Mouse (Mus musculus): ENCODE data around the gene Crcp. TPM values are rescaled to one million over a fixed set of nuclear protein-coding genes. Genes with fewer than 3 reads are reported as not detected.

The Crcp gene
- 31.6 and 34.4 TPM in 2 replicates for polyA plus RNA-seq (2015; fragmentation: Nextera tagmentation; extraction: Ambion mirVana)

- H3K4me2 ChIP-seq: peak within 1 kb of the TSS; percentile 79
- peak within 1 kb of the TSS; percentile 81 for H3K9ac ChIP-seq
- no peaks in the 10 kb centered on the region for H3K36me3 ChIP-seq
- 0 out of 2 replicates have a peak, but pooled peaks cover 8% of the 10 kb centered on the region for H3K27me3 ChIP-seq
- WGBS (ENCODE audit: insufficient replicate concordance): 1% methylated on average over 51 of the region's 51 CpGs
- peak; percentile 81 for ATAC-seq (ENCODE audit: low read depth)
- peak within 1 kb of the TSS; percentile 79 for H3K4me3 ChIP-seq (replicated peaks)
- DNase-seq: peak; percentile 78
- H3K27ac ChIP-seq: peak within 1 kb of the TSS; percentile 88
- no peaks in the 10 kb centered on the region for H3K9me3 ChIP-seq (replicated peaks)
- peaks cover 50% of the 10 kb centered on the region for H3K4me1 ChIP-seq (replicated peaks)
Observed at GRCm38 (mm10) chr5:130029142-130029897, at the start of gene Crcp, which contains the start of gene Asl. TSS of gene Crcp (plus strand) at chr5:130029290. TSS of gene Asl (minus strand) at chr5:130029247.

- Histone ChIP-seq H3K9ac (peak overlapping the region; percentile 66), H3K27ac (peak overlapping the region; percentile 97), H3K27me3 (no peaks in the 10 kb centered on the region), H3K9me3 (replicated peaks) (no peaks in the 10 kb centered on the region), H3K36me3 (peaks cover 30% of the 10 kb centered on the region), H3K4me2 (peak overlapping the region; percentile 53), H3K4me1 (replicated peaks) (peaks cover 63% of the 10 kb centered on the region), H3K4me3 (replicated peaks) (peak overlapping the region; percentile 12)
- DNase-seq: no peak
- peak; percentile 39 for ATAC-seq (ENCODE audit: low read depth)
- WGBS (ENCODE audit: insufficient replicate concordance): 35% methylated on average over 3 of the region's 3 CpGs
Observed at GRCm38 (mm10) chr5:129980216-129980615, 48.9 kb upstream of the Crcp start.

- 86% methylated on average over 13 of the region's 13 CpGs for WGBS (ENCODE audit: insufficient replicate concordance)
- H3K27me3 ChIP-seq: no peaks in the 10 kb centered on the region
- DNase-seq (no peak), ATAC-seq (ENCODE audit: low read depth) (no peak)
- H3K9me3 ChIP-seq (replicated peaks): no peaks in the 10 kb centered on the region
- H3K9ac ChIP-seq: no peak overlapping the region
- H3K4me3 ChIP-seq (replicated peaks): no peak overlapping the region
- H3K27ac ChIP-seq: peak overlapping the region; percentile 40
- no peak overlapping the region for H3K4me2 ChIP-seq
- peaks cover 62% of the 10 kb centered on the region for H3K36me3 ChIP-seq
- H3K4me1 ChIP-seq (replicated peaks): peaks cover 53% of the 10 kb centered on the region
Observed at GRCm38 (mm10) chr5:129989376-129989775, 39.7 kb upstream of the Crcp start.

GRCm38 (mm10) chr5:129991898-129992297 lies 37.2 kb upstream of the Crcp start:
- peak overlapping the region; percentile 45 for H3K4me3 ChIP-seq (replicated peaks)
- no peaks in the 10 kb centered on the region for H3K27me3 ChIP-seq
- H3K9me3 ChIP-seq (replicated peaks): no peaks in the 10 kb centered on the region
- H3K4me1 ChIP-seq (replicated peaks): peaks cover 47% of the 10 kb centered on the region
- 0 out of 2 replicates have a peak overlapping the region, but pooled peaks have one; percentile 47 for H3K9ac ChIP-seq
- peak overlapping the region; percentile 35 for H3K4me2 ChIP-seq
- WGBS (ENCODE audit: insufficient replicate concordance): 39% methylated on average over 5 of the region's 5 CpGs
- peaks cover 69% of the 10 kb centered on the region for H3K36me3 ChIP-seq
- ATAC-seq (ENCODE audit: low read depth): peak; percentile 93
- peak overlapping the region; percentile 92 for H3K27ac ChIP-seq
- DNase-seq: peak; percentile 70

GRCm38 (mm10) chr5:129993374-129993773 lies 35.7 kb upstream of the Crcp start:
- peak overlapping the region; percentile 63 for H3K9ac ChIP-seq
- peak overlapping the region; percentile 92 for H3K27ac ChIP-seq
- DNase-seq: no peak
- WGBS (ENCODE audit: insufficient replicate concordance): 68% methylated on average over 14 of the region's 14 CpGs
- peak overlapping the region; percentile 45 for H3K4me3 ChIP-seq (replicated peaks)
- H3K4me2 ChIP-seq: peak overlapping the region; percentile 49
- peak; percentile 54 for ATAC-seq (ENCODE audit: low read depth)
- no peaks in the 10 kb centered on the region for H3K27me3 ChIP-seq
- H3K36me3 ChIP-seq: peaks cover 66% of the 10 kb centered on the region
- H3K4me1 ChIP-seq (replicated peaks): peaks cover 48% of the 10 kb centered on the region
- H3K9me3 ChIP-seq (replicated peaks): no peaks in the 10 kb centered on the region

GRCm38 (mm10) chr5:129994989-129995388 lies 34.1 kb upstream of the Crcp start:
- no peak overlapping the region for H3K9ac ChIP-seq
- H3K4me3 ChIP-seq (replicated peaks): no peak overlapping the region
- no peak for DNase-seq
- no peaks in the 10 kb centered on the region for H3K27me3 ChIP-seq
- H3K9me3 ChIP-seq (replicated peaks): no peaks in the 10 kb centered on the region
- no peak overlapping the region for H3K4me2 ChIP-seq
- H3K4me1 ChIP-seq (replicated peaks): peaks cover 52% of the 10 kb centered on the region
- 0 out of 2 replicates have a peak overlapping the region, but pooled peaks have one; percentile 92 for H3K27ac ChIP-seq
- no peak for ATAC-seq (ENCODE audit: low read depth)
- peaks cover 54% of the 10 kb centered on the region for H3K36me3 ChIP-seq
- WGBS (ENCODE audit: insufficient replicate concordance): 85% methylated on average over 7 of the region's 7 CpGs

- 74% methylated on average over 19 of the region's 19 CpGs for WGBS (ENCODE audit: insufficient replicate concordance)
- Histone ChIP-seq H3K4me2 (no peak overlapping the region), H3K9ac (no peak overlapping the region), H3K9me3 (replicated peaks) (no peaks in the 10 kb centered on the region), H3K27ac (no peak overlapping the region), H3K4me1 (replicated peaks) (peaks cover 46% of the 10 kb centered on the region), H3K36me3 (peaks cover 51% of the 10 kb centered on the region), H3K4me3 (replicated peaks) (no peak overlapping the region), H3K27me3 (no peaks in the 10 kb centered on the region)
- no peak for ATAC-seq (ENCODE audit: low read depth)
- no peak for DNase-seq
Observed at GRCm38 (mm10) chr5:129997700-129998099, 31.4 kb upstream of the Crcp start.

GRCm38 (mm10) chr5:129999097-129999496 lies 30.0 kb upstream of the Crcp start:
- 43% methylated on average over 4 of the region's 4 CpGs for WGBS (ENCODE audit: insufficient replicate concordance)

GRCm38 (mm10) chr5:130000735-130001134 lies 28.4 kb upstream of the Crcp start:
- ATAC-seq (ENCODE audit: low read depth) (no peak), DNase-seq (no peak)
- 71% methylated on average over 12 of the region's 12 CpGs for WGBS (ENCODE audit: insufficient replicate concordance)
- Histone ChIP-seq H3K27ac (0 out of 2 replicates have a peak overlapping the region, but pooled peaks have one; percentile 76), H3K9me3 (replicated peaks) (no peaks in the 10 kb centered on the region), H3K4me2 (peak overlapping the region; percentile 88), H3K4me1 (replicated peaks) (peaks cover 41% of the 10 kb centered on the region), H3K9ac (no peak overlapping the region), H3K27me3 (no peaks in the 10 kb centered on the region), H3K4me3 (replicated peaks) (no peak overlapping the region), H3K36me3 (peaks cover 29% of the 10 kb centered on the region)

More at GRCm38 (mm10) chr5:129999097-129999496, 30.0 kb upstream of the Crcp start:
- H3K27ac ChIP-seq: no peak overlapping the region
- H3K36me3 ChIP-seq: peaks cover 37% of the 10 kb centered on the region
- no peaks in the 10 kb centered on the region for H3K27me3 ChIP-seq
- no peak overlapping the region for H3K4me3 ChIP-seq (replicated peaks)
- H3K4me1 ChIP-seq (replicated peaks): peaks cover 42% of the 10 kb centered on the region
- ATAC-seq (ENCODE audit: low read depth) (no peak), DNase-seq (no peak)
- no peaks in the 10 kb centered on the region for H3K9me3 ChIP-seq (replicated peaks)
- no peak overlapping the region for H3K9ac ChIP-seq
- no peak overlapping the region for H3K4me2 ChIP-seq

GRCm38 (mm10) chr5:130001356-130001987 lies 27.6 kb upstream of the Crcp start:
- 13% methylated on average over 5 of the region's 5 CpGs for WGBS (ENCODE audit: insufficient replicate concordance)
- Histone ChIP-seq H3K27me3 (no peaks in the 10 kb centered on the region), H3K4me3 (replicated peaks) (peak overlapping the region; percentile 73), H3K4me1 (replicated peaks) (peaks cover 41% of the 10 kb centered on the region), H3K36me3 (peaks cover 22% of the 10 kb centered on the region), H3K9me3 (replicated peaks) (no peaks in the 10 kb centered on the region), H3K9ac (peak overlapping the region; percentile 85), H3K27ac (peak overlapping the region; percentile 76), H3K4me2 (peak overlapping the region; percentile 88)
- no peak for ATAC-seq (ENCODE audit: low read depth)
- no peak for DNase-seq

All from liver, embryonic 13.5 days (tissue).